Mouse (Mus musculus) right cerebral cortex, postnatal 25 days (tissue): ENCODE measurements at regions not wholly inside any gene's neighbourhood (a gene's known extent, or its start where the extent isn't known, plus 50 kb on each side); places are given as distances from the start of the nearest gene placed in this dataset.
"Not testable (repeated sequence)": the region's sequence is repeated elsewhere in the genome, so short reads cannot be mapped to it uniquely, and the experiment has no call there.

ENCODE experiments used
- DNase-seq: peaks from one replicate; pipeline ENCODE4 v3.0.0; 2022

DNA sequence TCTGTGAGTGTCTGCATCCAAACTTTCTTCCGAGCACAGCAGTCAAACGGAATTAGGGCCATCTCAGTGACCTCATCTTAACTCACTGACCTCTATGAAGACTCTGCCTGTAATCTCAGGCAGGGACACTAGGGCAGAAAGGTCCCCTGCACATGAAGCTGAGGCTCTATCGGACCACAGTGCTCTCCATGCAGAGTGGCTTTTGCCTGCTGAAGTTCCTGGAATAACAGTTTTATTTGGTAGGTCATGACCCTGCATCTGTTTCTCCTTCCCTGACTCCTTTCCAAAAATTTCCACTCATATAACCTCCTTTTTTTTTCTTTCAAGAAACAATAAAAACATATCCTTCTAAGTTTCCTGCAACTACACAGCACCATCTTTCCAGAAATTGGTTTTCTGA lies 136.9 kb upstream of the Klf3 start:
- DNase-seq = no peak

DNA sequence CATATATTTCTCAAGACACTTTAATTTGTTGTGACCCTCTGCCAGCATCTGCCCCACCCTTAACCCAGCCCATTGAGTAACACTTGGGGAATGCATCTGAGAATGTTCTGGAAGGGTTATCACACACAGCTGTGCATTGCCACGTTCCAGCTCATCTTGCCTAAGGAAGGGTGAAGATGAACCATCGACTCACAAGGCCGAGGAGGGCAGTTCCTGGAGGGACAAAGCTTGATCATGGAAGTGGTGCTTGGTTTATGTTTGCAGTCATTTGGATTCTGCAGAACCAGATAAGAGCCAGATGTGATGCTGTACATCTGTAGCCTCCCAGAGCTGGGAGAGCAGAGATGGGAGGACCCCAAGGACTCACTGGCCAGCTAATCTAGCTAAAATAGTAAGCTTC lies 136.1 kb upstream of the Klf3 start:
- no peak for DNase-seq

DNA sequence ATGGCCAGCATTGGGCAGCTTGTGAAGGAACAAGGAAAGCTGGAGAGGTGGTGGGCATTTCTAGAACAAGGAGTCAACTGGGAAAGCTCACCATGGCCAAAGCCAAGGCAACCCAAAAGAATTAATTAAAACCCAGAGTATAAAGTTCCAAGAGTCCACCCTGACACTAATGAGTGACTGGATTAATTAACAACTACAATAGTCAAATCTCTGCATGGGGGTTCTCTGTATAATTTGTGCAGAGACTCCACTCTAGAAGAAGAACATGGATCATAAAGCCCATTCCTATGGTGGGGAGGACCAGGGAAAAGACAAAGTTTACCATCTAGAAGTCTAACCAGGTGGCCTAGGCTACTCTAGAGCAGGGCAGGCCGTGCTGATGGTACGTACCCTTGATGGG lies 129.3 kb upstream of the Klf3 start:
- DNase-seq = no peak

DNA sequence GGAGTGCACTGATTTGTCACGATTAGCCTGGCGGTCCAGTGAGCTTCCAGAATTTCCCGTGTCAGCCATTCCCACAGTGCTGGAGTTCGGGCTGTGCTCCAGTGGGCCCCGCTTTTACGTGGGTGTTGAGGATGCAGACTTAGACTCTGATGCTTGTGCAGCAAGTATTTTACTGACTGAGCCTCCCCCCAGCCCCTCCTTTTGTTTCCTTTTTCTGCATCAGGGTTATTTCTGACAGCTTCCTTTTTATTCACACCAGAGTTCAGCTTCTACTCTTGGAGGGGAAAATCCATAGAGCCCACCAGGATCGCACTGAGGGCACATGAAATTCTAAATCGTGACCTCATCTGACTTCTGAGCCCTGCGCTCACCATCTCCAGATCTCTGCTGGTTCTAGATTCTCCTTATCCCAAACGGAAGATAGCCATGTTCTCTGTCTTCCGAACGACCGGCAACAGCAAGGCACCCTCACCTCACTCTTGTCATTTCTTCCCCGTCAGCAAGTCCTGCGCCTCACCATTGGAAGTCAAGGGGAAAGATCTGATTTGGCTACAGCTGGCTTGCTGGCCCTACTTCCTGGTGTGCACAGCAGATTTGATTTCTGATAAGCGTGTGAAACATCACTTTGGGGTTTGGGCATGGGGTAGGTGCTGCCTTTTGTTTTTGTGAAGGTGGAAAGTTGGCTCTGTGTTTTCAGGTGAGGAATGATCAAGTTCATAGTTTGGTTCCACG lies 126.8 kb upstream of the Klf3 start:
- DNase-seq = no peak

DNA sequence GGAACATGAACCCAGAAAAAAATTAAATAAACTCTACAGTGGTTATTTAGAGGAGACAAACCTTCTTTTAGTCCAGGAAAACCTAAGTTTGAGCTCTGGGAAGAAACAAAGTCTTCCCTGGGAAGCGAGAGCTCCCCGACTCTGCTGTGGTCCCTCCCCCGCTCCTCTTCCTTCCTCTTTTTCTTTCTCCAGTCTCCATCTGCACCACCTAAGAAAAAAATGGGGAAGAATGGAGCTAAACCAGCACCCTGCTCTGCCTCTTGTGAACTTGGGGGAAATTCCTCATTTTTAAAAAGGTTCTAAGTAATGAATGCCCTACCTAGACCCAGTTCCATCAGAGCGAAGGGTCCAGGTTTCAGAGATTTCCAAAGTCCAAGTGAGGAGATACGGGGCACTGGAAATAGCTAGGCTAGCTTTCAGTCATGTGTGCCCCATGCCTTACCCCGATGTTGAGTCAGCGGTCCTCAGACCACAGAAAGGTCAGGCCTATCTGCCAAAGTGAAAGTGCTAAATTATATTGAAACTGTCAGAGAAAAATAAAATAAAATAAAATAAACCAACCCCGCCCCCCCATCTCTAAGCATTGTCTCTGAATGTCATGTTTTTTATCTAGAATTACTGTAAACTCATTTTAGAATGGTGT lies 126.1 kb upstream of the Klf3 start:
- DNase-seq = no peak

DNA sequence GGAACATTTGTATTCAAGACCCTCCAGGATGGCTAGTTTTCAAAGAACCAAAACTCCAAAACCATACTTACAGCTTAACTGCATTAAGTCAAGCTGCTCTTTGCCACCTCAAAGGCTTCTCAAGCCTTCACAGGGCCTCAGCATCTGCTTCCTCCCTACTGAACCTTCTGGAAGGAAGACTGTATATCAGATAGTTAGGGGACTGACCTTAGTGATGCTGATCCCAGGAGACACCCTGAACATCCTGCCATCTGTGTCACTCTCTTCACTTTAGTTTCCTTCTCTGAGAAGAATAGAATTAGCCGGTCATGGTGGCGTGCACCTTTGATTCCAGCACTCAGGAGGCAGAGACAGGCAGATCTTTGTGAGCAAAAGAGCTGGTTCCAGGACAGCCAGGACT lies 124.5 kb upstream of the Klf3 start:
- no peak for DNase-seq

DNA sequence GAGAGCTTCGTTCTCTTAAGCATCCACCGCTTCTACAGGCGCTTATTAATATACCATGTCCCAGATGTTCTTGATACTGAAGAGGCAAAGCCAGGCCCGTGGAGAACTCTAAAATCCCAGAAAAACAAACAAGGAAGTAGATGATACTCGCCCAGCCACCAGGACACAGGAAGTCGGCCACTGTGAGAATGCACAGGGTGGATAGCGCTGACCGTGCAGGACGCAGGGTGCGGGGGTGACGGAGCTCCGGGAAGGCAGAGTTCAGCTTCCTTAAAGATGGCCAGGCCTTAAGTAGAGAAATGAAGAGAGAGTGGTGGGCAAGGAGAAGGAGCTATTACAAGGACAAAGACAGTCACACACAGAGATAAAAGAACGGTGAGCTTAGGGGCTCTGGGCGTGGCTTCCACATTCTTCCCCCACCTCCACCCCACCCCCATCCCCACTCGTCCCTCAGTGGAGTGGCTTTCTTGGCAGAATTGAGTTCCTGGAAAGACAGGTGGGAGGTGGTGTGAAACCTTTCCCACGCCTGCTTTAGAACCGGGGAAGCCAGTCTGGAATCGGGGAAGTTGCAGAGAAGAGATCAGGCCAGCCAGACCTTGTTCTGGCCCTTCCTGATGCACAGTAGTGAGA lies 123.1 kb upstream of the Klf3 start:
- DNase-seq = no peak

DNA sequence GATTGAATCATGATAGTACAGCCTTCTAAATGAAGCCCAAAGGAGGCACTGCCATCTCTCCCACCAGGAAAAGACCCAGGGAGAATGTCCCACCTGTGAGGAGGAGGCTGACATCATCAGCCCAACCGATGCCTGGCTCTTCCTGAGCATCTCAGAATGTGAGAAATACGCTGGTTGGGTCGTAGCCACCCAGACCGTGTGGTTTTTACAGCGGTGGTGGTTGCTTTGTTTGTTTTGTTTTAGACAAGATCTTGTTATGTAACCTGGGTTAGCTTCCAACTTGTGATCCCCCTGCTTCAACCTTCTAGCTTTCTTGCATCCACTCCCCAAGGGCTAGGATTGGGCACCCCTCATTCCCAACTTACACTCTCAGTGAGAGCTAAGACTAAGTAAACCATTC lies 122.0 kb upstream of the Klf3 start:
- no peak for DNase-seq

DNA sequence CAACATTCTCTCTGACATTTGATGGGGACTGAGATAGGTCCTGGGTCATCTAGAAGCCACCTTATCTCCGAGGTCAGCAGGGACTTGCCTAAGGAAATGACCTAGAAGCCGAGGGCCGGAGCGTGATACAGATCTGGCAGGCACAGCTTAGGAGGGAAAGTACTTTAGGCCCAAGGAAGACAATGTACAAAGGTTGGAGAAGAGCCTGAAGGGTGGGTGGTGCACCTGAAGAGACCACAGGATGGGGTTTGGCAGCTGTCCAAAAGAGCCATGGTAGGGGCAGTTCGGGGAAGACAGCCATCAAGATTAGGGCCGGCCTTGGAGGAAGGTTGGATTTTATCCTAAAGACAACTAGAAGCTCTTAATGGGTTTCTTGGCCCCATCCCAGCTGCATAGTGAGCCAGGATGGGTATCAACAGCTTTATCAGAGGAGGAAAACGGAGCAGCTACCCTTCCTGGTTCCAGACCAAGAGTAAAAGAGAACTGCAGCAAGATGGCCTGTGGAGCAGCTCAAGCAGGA lies 120.8 kb upstream of the Klf3 start:
- DNase-seq = no peak

DNA sequence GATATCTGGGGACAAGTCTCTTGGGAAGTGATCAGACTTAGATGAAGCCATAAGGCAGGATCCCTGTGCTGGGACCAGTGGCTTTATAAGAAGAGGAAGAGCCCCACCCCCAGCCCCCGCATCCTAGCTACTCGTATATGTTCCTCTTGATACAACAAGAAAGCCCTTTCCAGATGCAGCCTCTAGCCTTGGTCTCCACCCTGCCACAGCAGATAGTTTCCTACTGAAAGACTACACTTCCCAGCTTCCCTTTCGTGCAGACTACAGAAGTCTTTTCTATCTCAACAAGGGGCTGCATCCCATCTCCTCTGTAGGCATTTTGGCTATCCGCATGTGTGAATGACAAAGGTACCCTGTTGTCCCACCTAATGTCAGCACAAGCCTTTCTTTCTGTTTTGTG lies 119.8 kb upstream of the Klf3 start:
- no peak for DNase-seq

DNA sequence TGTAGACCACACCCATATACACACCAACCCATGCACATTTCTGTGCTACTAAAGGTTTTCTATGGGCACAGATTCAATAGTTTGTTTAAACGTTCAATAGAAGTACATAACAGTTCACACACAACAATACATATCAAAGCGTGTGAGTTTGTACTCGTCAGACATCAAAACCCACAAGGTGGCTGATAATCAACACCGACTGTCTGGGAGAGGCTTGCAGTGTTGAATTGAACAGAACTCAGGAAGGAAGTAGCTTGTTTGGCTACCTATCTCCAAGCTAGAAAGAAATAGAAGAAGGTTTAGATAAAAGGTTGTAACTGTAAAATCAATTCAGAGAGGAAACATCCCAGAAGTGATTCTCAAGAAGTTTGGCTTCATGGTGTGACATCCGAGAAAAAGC lies 118.9 kb upstream of the Klf3 start:
- DNase-seq = no peak

DNA sequence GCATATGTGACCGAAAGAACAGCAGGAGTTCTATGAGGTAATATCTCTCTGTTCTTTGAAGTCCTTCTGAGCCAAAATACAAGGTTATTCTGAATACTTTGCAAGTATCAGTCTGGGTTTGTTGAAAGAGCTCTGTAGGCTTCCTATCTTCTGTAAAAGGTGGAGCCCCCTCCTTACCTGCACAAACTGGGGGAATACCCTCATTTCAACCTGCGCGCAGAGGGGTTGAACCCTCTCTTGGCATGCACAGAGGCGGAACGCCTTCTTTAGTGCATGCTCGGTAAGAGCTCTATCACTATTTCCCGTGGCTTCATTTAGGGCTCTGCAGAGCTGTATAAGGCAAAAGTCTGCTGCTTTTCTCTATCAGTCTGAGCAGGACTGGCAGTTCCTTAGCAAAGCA lies 113.0 kb upstream of the Klf3 start:
- DNase-seq = no peak

DNA sequence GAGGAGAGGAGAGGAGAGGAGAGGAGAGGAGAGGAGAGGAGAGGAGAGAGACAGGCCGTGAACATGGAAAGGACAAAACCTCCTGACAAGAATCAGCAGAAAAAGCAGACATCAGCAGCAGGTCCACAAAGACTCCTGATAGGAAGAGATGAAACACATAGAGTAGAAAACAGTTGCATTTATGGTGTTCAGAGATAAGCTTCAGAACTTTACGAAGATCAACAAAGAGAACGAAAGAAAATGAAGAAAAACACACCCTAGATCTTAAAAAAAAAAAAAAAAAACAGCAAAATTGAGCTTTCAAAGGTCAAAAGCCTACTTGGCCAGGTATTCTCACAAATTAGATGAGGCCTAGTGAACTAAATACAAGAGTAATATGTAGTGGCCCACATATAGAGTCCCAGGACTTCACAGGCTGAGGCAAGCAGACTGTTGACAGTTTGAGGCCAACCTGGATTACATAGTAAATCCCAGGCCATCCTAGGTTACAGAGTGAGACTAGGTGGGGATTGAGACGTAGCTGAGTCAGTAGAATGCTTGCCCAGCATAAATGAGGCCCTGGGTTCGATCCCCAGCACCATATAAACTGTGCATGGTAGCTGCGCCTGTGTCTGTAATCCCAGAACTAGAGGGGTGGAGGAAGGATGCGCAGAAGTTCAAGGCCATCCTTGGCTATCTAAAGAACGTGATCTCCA lies 111.6 kb upstream of the Klf3 start:
- no peak for DNase-seq

DNA sequence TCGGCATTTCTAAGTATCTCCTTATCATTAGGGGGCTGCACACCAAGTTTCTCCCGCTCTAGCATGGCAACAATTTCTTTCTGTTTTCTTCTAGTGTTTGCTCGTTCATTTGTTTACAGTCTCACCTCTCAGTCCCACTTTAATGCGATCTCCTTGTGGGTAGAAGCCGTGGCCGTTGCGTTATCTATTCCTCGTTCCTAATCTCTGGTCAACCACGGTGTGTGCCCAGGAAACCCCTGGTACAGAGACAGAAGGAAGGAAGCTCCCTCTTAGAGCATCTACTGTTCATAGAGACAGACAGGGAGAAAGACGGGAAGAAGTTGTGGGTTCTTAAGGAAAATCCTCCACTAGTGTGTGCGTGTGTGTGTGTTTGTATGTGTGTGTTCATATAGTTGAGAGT lies 110.9 kb upstream of the Klf3 start:
- no peak for DNase-seq

DNA sequence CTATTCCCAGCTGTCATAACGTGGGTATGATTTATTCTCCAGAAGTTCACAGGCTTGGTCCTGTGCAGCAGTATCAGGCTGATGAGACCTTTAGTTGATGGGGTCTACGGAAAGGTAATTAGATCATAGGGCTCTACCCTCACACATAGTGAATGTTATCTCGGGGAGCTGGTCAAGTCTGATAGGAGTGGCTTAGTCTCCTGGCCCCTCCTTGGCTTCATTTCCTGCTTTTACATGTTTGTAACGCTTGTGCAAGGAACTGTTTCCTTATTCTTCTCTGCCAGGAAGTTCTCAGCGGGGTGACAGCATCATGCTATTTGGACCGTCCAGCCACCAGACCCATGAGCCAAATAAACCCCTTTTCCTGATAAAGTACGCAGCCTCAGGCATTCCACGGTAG lies 109.6 kb upstream of the Klf3 start:
- no peak for DNase-seq

DNA sequence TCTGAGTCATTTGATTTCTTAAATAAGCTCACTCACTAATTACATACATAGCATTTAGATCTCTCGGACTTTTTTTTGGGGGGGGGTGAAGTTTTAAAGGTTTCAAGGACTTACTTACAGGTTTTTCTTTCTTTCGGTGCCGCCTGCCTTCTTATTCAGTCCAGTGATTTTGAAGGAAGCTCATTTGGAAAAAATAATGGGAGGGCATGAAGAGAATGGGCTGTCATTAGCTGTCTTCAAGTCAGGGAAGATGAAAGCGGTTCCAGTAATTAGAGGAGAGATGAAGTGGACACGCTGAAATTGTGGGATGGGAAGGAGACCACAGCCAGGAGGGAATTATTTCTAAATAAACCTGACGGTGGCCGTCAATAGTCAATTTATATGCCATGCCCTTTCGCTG lies 108.6 kb upstream of the Klf3 start:
- DNase-seq = no peak

DNA sequence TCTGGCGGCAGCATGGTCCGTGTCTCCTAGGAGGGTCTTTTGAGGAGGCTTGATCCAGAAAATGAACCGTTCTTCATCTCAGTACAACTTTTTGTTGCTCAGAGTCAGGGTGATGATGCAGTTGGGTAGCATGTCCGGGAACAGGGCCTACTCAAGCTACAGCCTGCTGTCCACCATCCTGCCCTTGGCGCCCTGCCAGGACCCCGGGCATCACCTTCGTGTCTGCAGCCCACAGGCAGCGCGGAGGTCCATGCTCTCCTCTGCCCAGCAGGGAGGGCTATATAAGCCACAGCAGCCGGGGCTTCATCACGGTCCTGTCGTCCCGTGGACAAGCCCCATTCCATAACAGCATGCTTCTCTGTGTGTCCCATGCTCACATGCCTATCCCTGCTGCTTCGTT lies 107.1 kb upstream of the Klf3 start:
- no peak for DNase-seq

DNA sequence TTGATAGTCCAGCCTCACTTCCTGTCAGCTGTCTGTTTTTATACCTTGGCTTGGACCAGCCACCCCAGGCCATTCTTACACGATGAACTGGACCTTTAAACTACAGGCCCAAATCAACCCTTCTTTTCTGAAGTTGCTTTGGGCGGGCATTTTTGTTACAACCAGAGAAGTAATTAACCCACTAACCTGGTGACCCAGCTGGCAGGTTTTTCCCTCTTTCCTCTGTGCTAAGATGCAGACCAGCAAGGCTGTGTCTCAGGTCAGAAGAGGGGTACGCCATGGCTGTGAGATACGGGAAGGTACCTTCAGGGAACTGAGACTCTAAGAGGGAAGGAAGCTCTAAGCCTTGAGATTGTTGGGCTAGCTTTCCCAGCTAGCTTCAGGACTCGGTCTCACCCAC lies 105.7 kb upstream of the Klf3 start:
- DNase-seq = no peak

DNA sequence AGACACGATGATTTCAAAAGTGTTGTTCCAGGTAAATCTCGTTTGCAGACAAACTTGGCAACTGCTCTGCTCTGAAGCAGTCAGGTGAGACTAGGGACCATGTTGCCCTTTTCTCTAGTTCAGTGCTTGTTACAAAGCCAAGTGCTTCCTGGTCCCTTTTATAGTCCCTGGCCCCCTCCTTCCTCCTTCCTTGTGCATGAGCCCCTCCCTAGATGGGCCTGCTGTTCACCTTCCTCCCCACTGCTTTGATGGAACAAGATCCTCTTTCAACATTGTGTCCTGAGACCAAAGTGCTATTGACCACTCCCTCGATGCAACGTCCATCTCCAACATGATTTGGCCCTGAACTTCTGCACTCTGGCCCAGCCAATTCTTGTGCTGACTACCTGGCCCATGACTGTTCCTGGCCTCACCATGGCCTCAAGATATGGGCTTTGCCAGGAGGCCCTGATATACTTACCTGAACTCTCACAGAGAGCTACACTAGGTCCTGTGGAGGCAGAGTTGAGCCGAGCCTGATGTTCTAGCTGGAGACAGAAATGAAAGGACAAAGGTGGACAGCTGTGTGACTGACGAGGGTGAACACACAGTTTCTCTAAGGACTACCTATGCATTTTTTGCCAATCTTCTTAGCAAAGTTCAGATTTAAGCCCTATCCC lies 104.6 kb upstream of the Klf3 start:
- DNase-seq = no peak

DNA sequence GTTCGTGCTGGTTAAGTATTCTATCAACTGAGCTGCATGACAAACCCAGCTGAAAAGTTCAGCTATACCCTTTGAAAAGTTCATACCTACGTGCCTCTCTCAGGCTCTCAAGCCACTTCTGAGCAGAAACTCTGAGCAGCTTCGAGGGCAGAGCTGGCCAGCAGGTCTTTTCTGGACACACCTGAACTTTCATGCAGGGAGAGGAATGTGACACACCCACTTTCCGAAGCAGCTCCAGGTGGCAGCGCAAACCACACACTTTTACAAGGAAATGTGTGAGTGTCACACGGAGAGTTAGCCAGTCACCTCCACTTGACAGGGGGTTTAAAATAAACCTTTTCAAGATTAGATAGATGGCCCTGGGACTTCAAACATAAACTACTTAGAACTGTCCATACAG lies 103.2 kb upstream of the Klf3 start:
- DNase-seq = no peak

DNA sequence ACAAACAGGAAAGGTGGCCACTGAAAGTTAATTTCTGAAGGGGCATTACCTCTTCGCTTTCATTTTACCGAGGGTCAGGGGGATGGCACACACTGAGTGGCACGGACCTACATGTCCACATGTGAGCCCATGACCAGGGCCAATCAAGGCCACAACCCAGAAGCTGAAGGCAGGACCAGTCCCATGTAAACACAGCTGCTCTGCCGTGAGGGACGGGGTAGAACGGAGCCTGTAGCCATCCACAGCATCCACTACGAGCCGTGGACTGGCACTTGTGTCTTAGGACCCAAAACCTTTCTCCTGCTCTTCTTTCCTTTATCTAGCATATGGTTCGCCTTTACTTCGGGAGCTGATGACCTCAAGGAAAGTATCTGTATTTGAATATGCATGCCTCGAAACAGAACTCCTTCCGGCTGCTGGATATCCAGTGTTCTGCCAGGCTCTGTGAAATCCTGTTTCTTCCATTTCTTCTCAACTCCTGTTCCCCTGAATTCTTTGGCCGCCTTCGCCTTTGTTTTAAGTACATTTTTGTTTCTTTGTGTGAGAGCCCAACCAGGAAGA lies 101.9 kb upstream of the Klf3 start:
- DNase-seq = no peak

DNA sequence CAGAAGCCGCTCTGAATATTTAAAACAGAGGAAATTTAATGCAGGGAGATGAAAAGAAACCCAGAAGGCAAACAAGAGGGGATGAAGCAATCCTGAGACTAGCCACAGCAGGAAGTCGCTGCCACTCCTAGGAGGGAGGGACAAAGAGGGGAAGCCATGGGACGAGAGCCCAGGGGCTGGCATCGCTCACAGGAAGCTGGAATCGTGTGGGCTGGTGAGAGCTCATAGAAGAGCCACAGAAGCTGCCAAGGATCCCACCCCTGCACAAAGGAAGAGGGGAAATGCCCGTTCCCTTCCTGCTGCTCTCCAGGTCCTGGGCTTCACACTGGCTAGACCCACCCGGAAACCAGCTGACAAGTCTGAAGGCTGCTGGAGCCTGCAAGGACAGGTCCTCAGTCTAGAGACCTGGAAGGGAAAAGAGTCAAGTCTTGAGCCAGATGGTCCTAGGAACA lies 101.4 kb upstream of the Klf3 start:
- DNase-seq = peak; percentile 76

DNA sequence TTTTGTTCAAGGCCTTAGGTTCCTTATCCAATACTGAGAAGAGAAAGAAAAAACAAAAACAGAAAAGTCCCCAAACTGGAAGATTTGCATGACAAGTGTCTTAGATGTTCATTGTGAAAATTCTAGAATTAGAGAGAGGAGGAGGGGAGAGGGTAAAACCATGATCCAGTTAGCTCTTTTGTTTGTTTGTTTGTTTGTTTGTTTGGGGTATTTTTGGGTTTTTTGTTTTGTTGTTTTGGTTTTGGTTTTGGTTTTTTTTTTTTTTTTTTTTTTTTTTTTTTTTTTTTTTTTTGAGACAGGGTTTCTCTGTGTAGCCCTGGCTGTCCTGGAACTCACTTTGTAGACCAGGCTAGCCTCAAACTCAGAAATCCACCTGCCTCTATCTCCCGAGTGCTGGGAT lies 100.8 kb upstream of the Klf3 start:
- not testable (repeated sequence) for DNase-seq
